Mouse (Mus musculus): ENCODE results near the gene Ltbp4. TPM values are rescaled to one million over a fixed set of nuclear protein-coding genes. Genes with fewer than 3 reads are reported as not detected.
A peak's percentile ranks its signal among the peaks of the same experiment; 100 is the strongest.

The Ltbp4 gene
- polyA plus RNA-seq, 2 experiments: 54.3 to 86.0 TPM

- no peaks in the 10 kb centered on the region; the same call in 1 of the 2 replicates for H3K4me1 ChIP-seq (ENCODE audit: control insufficient read depth, insufficient read depth, low read length)
- no peak overlapping the region for H3K4me3 ChIP-seq (replicated peaks; ENCODE audit: low read length)
Observed at GRCm38 (mm10) chr7:27311651-27312284, 25.7 kb downstream of the Ltbp4 start.

DNA sequence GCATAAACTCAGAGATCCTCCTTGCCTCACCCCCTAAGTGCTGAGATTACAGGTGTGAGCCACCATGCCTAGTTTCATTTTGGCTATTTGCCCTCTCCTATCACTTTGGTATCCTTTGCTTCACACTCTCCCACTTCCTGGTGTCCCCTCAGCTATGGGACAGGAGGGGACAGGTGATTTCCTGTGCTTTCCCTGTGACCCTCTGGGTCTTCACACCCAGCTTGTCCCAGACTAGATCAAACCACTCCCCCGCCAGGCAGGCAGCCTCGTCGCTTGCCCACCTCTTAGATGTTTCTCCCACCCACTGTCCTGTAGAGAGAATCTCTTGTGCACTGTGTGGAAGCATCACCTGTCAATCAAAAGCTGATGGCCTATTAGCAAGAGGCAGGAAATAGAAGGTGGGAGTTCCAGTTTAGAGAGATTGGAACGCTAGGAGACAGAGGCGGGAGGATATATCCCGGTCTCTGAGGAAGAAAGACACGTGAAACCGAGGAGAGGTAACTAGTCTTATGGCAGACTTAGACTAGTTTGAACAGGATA lies 26.4 kb downstream of the Ltbp4 start:
- ATAC-seq (ENCODE audit: low FRiP score, low read depth): no peak
- WGBS: 41% methylated on average over 8 of the region's 8 CpGs

More at GRCm38 (mm10) chr7:27311651-27312284, 25.7 kb downstream of the Ltbp4 start:
- ATAC-seq (ENCODE audit: low FRiP score, low read depth): no peak
- Histone ChIP-seq H3K36me3 (ENCODE audit: control insufficient read depth, insufficient read depth, low read length) (0 out of 2 replicates have a peak, but pooled peaks cover 3% of the 10 kb centered on the region), H3K27me3 (ENCODE audit: control insufficient read depth, insufficient read depth, low read length) (no peaks in the 10 kb centered on the region; the same call in 1 of the 2 replicates), H3K9ac (ENCODE audit: low read depth, low read length, severe bottlenecking) (no peak overlapping the region), H3K9me3 (ENCODE audit: control insufficient read depth, low read length) (peaks cover 13% of the 10 kb centered on the region; the same call in 1 of the 2 replicates), H3K27ac (replicated peaks; ENCODE audit: low read depth, low read length) (no peak overlapping the region), H3K4me2 (replicated peaks; ENCODE audit: low read depth, low read length, severe bottlenecking) (no peak overlapping the region)
- no peak for TF ChIP-seq POLR2A (IDR thresholded peaks at IDR 0.05; ENCODE audit: borderline replicate concordance, extremely low read depth, insufficient read depth, insufficient read length)
- DNase-seq (ENCODE audit: low spot score): no peak
- 86% methylated on average over 12 of the region's 12 CpGs for WGBS

GRCm38 (mm10) chr7:27310306-27310705 lies 27.2 kb downstream of the Ltbp4 start:
- no peak for DNase-seq (ENCODE audit: low spot score)
- Histone ChIP-seq H3K4me3 (replicated peaks; ENCODE audit: low read length) (no peak overlapping the region), H3K4me1 (ENCODE audit: control insufficient read depth, insufficient read depth, low read length) (no peaks in the 10 kb centered on the region; the same call in 1 of the 2 replicates)

More for the DNA sequence above, 26.4 kb downstream of the Ltbp4 start:
- Histone ChIP-seq H3K4me1 (ENCODE audit: control insufficient read depth, insufficient read depth, low read length) (no peaks in the 10 kb centered on the region; the same call in 1 of the 2 replicates), H3K9ac (ENCODE audit: low read depth, low read length, severe bottlenecking) (no peak overlapping the region), H3K4me2 (replicated peaks; ENCODE audit: low read depth, low read length, severe bottlenecking) (no peak overlapping the region), H3K4me3 (replicated peaks; ENCODE audit: low read length) (no peak overlapping the region), H3K27ac (replicated peaks; ENCODE audit: low read depth, low read length) (no peak overlapping the region), H3K36me3 (ENCODE audit: control insufficient read depth, insufficient read depth, low read length) (peaks cover 5% of the 10 kb centered on the region; the same call in 1 of the 2 replicates), H3K9me3 (ENCODE audit: control insufficient read depth, low read length) (peaks cover 13% of the 10 kb centered on the region; the same call in 1 of the 2 replicates), H3K27me3 (ENCODE audit: control insufficient read depth, insufficient read depth, low read length) (no peaks in the 10 kb centered on the region; the same call in 1 of the 2 replicates)
- no peak for TF ChIP-seq POLR2A (IDR thresholded peaks at IDR 0.05; ENCODE audit: borderline replicate concordance, extremely low read depth, insufficient read depth, insufficient read length)
- DNase-seq (ENCODE audit: low spot score): no peak

DNA sequence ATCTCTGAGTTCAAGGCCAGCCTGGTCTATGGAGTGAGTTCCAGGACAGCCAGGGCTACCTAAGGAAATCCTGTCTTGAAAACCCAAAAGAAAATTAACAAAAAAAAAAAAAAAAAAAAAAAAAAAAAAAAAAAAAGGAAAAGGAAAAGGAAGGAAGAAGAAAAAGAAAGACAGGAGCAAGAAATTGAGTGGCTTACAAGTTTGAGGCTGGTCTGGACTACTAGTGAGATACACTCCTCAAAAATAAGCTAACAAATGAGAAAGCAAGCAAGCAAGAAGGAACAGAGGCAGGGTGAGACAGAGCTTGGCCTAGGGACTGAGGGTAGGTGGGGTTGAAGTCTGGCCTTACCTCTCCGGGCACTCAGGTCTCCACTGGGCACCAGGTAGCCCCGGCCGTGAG lies 27.7 kb downstream of the Ltbp4 start:
- WGBS: 39% methylated on average over 3 of the region's 3 CpGs
- H3K4me1 ChIP-seq (ENCODE audit: control insufficient read depth, insufficient read depth, low read length): no peaks in the 10 kb centered on the region; the same call in 1 of the 2 replicates
- H3K9ac ChIP-seq (ENCODE audit: low read depth, low read length, severe bottlenecking): no peak overlapping the region
- H3K27me3 ChIP-seq (ENCODE audit: control insufficient read depth, insufficient read depth, low read length): no peaks in the 10 kb centered on the region; the same call in 1 of the 2 replicates
- H3K9me3 ChIP-seq (ENCODE audit: control insufficient read depth, low read length): peaks cover 13% of the 10 kb centered on the region; the same call in 1 of the 2 replicates
- no peak for DNase-seq (ENCODE audit: low spot score)
- peaks cover 5% of the 10 kb centered on the region; the same call in 1 of the 2 replicates for H3K36me3 ChIP-seq (ENCODE audit: control insufficient read depth, insufficient read depth, low read length)
- no peak for ATAC-seq (ENCODE audit: low FRiP score, low read depth)
- no peak for TF ChIP-seq POLR2A (IDR thresholded peaks at IDR 0.05; ENCODE audit: borderline replicate concordance, extremely low read depth, insufficient read depth, insufficient read length)
- H3K4me2 ChIP-seq (replicated peaks; ENCODE audit: low read depth, low read length, severe bottlenecking): no peak overlapping the region
- H3K4me3 ChIP-seq (replicated peaks; ENCODE audit: low read length): no peak overlapping the region
- H3K27ac ChIP-seq (replicated peaks; ENCODE audit: low read depth, low read length): no peak overlapping the region

More at GRCm38 (mm10) chr7:27310306-27310705, 27.2 kb downstream of the Ltbp4 start:
- Histone ChIP-seq H3K9me3 (ENCODE audit: control insufficient read depth, low read length) (peaks cover 13% of the 10 kb centered on the region; the same call in 1 of the 2 replicates), H3K36me3 (ENCODE audit: control insufficient read depth, insufficient read depth, low read length) (peaks cover 5% of the 10 kb centered on the region; the same call in 1 of the 2 replicates), H3K27me3 (ENCODE audit: control insufficient read depth, insufficient read depth, low read length) (no peaks in the 10 kb centered on the region; the same call in 1 of the 2 replicates), H3K9ac (ENCODE audit: low read depth, low read length, severe bottlenecking) (no peak overlapping the region), H3K4me2 (replicated peaks; ENCODE audit: low read depth, low read length, severe bottlenecking) (0 out of 2 replicates have a peak overlapping the region, but pooled peaks have one; percentile 17), H3K27ac (replicated peaks; ENCODE audit: low read depth, low read length) (no peak overlapping the region)
- ATAC-seq (ENCODE audit: low FRiP score, low read depth): peak; percentile 31; the same call in 1 of the 2 replicates
- 4% methylated on average over 17 of the region's 17 CpGs for WGBS
- TF ChIP-seq POLR2A (IDR thresholded peaks at IDR 0.05; ENCODE audit: borderline replicate concordance, extremely low read depth, insufficient read depth, insufficient read length): no peak

- peaks cover 5% of the 10 kb centered on the region; the same call in 1 of the 2 replicates for H3K36me3 ChIP-seq (ENCODE audit: control insufficient read depth, insufficient read depth, low read length)
- WGBS: 8% methylated on average over 26 of the region's 28 CpGs
- DNase-seq (ENCODE audit: low spot score): no peak
- no peaks in the 10 kb centered on the region; the same call in 1 of the 2 replicates for H3K4me1 ChIP-seq (ENCODE audit: control insufficient read depth, insufficient read depth, low read length)
- H3K4me3 ChIP-seq (replicated peaks; ENCODE audit: low read length): peak overlapping the region; percentile 28
- no peak overlapping the region; the same call in 1 of the 2 replicates for H3K9ac ChIP-seq (ENCODE audit: low read depth, low read length, severe bottlenecking)
- peak overlapping the region; percentile 47 for H3K4me2 ChIP-seq (replicated peaks; ENCODE audit: low read depth, low read length, severe bottlenecking)
- no peaks in the 10 kb centered on the region; the same call in 1 of the 2 replicates for H3K27me3 ChIP-seq (ENCODE audit: control insufficient read depth, insufficient read depth, low read length)
- peaks cover 5% of the 10 kb centered on the region; the same call in 1 of the 2 replicates for H3K9me3 ChIP-seq (ENCODE audit: control insufficient read depth, low read length)
- peak; percentile 56; the same call in 1 of the 2 replicates for ATAC-seq (ENCODE audit: low FRiP score, low read depth)
- no peak overlapping the region for H3K27ac ChIP-seq (replicated peaks; ENCODE audit: low read depth, low read length)
- TF ChIP-seq POLR2A (IDR thresholded peaks at IDR 0.05; ENCODE audit: borderline replicate concordance, extremely low read depth, insufficient read depth, insufficient read length): no peak
Observed at GRCm38 (mm10) chr7:27308821-27309549, 28.5 kb downstream of the Ltbp4 start.
